Mouse (Mus musculus) kidney, postnatal 10 days (tissue): ENCODE data around the gene Prune2.
A peak's percentile ranks its signal among the peaks of the same experiment; 100 is the strongest.

Experiments used
- DNase-seq: peaks from one replicate; pipeline ENCODE4 v3.0.0; 2021; ENCODE audit warnings: mixed read lengths

Gene Prune2

GRCm38 (mm10) chr19:17006220-17006907, 50.4 kb downstream of the Prune2 start:
- DNase-seq = no peak

- peak; percentile 31 for DNase-seq
Observed at GRCm38 (mm10) chr19:17011261-17011995, 55.5 kb downstream of the Prune2 start.

- no peak for DNase-seq
Observed at GRCm38 (mm10) chr19:17013085-17013484, 57.2 kb downstream of the Prune2 start.

- DNase-seq = no peak
Observed at GRCm38 (mm10) chr19:17014337-17015124, 58.6 kb downstream of the Prune2 start.

GRCm38 (mm10) chr19:17024748-17025147, 68.8 kb downstream of the Prune2 start:
- DNase-seq = no peak

GRCm38 (mm10) chr19:17030276-17030675, 74.4 kb downstream of the Prune2 start:
- DNase-seq = peak; percentile 74

GRCm38 (mm10) chr19:17032314-17032713, 76.4 kb downstream of the Prune2 start:
- no peak for DNase-seq

GRCm38 (mm10) chr19:17046961-17047360, 91.0 kb downstream of the Prune2 start:
- no peak for DNase-seq

GRCm38 (mm10) chr19:17055892-17056291, 100.0 kb downstream of the Prune2 start:
- no peak for DNase-seq

- DNase-seq = no peak
Observed at GRCm38 (mm10) chr19:17060106-17060505, 104.2 kb downstream of the Prune2 start.

- no peak for DNase-seq
Observed at GRCm38 (mm10) chr19:17064421-17064820, 108.5 kb downstream of the Prune2 start.

GRCm38 (mm10) chr19:17069067-17069466, 113.1 kb downstream of the Prune2 start:
- DNase-seq = no peak

- no peak for DNase-seq
Observed at GRCm38 (mm10) chr19:17071205-17071604, 115.3 kb downstream of the Prune2 start.

GRCm38 (mm10) chr19:17072245-17072644, 116.3 kb downstream of the Prune2 start:
- DNase-seq = no peak

GRCm38 (mm10) chr19:17078643-17079316, 122.9 kb downstream of the Prune2 start:
- no peak for DNase-seq

- no peak for DNase-seq
Observed at GRCm38 (mm10) chr19:17081382-17081781, 125.5 kb downstream of the Prune2 start.

GRCm38 (mm10) chr19:17094067-17094466, 138.1 kb downstream of the Prune2 start:
- no peak for DNase-seq

- DNase-seq = no peak
Observed at GRCm38 (mm10) chr19:17096338-17096737, 140.4 kb downstream of the Prune2 start.

GRCm38 (mm10) chr19:17097210-17097609, 141.3 kb downstream of the Prune2 start:
- DNase-seq = no peak

- DNase-seq = no peak
Observed at GRCm38 (mm10) chr19:17108782-17109181, 152.9 kb downstream of the Prune2 start.

- DNase-seq = peak; percentile 71
Observed at GRCm38 (mm10) chr19:17124034-17124735, 168.3 kb downstream of the Prune2 start.

GRCm38 (mm10) chr19:17125380-17125779, 169.5 kb downstream of the Prune2 start:
- DNase-seq = no peak
